Mouse (Mus musculus) adrenal gland, postnatal 14 days (tissue): ENCODE data around the gene Batf2. TPM values are rescaled to one million over a fixed set of nuclear protein-coding genes. Genes with fewer than 3 reads are reported as not detected.
"Not testable (repeated sequence)": the region's sequence is repeated elsewhere in the genome, so short reads cannot be mapped to it uniquely, and the experiment has no call there.

ENCODE experiments used
- DNase-seq: peaks from one replicate; pipeline ENCODE4 v3.0.0; 2021; ENCODE audit warnings: mixed read lengths
- total RNA-seq: library from RNA; stranded (reverse); gene quantifications from 2 replicates; pipeline ENCODE4 v1.2.3, GENCODE M21; 2021

The Batf2 gene
- total RNA-seq, 1 experiment from 2014 or later, result 0.52 TPM

DNA sequence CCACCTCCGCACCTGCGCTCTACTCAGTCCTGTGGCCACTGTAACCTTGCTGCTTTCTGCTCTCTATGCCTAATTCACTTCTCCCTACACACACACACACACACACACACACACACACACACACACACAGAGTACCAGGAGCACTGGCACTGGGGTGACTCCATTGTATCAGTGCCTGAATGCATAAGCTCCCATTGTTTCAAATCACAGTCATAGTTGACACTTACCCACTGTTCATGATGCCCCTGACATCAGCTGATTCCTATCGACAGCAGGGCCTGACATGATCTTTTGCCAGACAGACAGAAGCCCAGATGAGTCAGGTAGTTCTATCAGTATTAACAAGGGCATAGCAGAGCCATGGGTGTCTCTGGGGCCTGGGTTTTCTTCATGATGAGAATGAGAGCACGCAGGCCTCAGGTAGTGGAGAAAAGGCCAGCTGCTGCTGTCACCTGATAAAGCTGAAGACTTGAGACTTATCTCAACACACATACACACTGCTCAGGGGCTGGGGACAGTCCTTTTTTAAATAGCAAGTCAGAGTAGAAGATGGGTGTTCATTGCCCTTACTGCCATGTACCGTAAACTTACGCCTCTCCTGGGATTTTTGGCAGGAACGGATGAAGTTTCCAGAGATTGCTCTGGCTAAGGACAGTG is 8.5 kb upstream of the Batf2 start:
- DNase-seq, result no peak

DNA sequence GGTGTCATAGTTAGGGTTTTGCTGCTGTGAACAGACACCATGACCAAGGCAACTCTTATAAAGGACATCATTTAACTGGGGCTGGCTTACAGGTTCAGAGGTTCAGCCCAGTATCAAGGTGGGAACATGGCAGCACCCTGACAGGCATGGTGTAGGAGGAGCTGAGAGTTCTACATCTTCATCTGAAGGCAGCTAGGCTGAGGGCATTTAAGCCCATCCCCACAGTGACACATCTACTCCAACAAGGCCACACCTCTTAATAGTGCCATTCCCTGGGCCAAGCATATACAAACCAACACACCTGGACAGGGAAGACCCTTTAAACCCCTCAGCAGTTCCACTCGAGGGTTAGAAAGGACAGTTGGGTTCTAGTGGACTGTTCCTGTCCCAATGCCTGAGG is 7.6 kb upstream of the Batf2 start:
- not testable (repeated sequence) for DNase-seq

DNA sequence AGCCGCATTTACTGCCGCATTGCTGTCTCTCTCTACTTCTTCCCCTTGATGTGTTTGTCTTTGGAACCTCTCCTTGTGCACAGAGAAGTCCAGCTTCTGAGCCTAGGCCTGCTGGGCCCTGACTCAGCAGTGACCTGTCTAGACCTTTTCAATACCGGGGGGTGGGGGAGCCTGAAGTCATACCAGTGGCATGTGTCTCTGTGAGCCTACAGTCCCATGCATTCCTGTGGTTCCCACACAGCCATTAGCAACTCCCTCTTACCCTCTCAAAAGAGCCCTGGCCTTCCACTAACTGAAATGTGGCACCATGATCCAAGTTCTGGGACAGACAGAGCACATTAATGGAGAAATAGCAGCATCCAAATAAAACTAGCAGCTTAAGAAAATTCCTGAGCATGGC is 4.4 kb upstream of the Batf2 start:
- DNase-seq, result no peak

DNA sequence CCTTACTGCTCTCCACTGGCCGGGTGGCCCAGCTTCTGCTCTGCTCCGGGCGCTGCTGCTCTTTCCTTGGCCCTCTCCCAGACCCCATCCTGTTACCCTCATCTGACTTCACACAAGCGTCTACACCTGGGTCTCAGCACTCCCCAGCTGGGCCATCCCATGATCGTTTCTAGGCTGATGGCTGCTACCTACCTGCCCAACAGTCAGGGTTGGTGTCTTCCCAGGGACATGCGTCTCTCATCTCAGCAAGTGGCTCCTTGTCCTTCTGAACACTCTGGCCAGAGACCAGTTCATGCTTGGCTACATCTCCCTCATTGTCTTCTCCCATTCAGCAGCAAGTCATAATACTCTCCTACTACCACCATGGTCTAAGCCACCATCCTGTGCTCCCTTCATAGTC is 1.1 kb upstream of the Batf2 start:
- no peak for DNase-seq

DNA sequence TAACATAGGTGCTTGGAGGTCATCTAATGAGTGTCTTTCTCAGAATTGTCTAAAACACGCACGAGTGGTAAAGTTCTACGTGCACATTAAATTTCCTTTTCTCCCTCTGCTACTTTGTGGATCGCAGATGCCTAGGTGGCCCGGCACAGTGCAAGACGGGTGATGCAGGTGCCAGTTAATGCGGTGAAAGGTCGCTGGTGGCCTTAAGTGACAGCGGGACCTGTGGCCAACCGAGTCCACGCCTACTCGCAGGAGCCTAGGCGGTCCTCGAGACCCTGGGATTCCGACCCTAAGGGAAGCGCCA is 457 bp upstream of the Batf2 start:
- DNase-seq, result no peak

DNA sequence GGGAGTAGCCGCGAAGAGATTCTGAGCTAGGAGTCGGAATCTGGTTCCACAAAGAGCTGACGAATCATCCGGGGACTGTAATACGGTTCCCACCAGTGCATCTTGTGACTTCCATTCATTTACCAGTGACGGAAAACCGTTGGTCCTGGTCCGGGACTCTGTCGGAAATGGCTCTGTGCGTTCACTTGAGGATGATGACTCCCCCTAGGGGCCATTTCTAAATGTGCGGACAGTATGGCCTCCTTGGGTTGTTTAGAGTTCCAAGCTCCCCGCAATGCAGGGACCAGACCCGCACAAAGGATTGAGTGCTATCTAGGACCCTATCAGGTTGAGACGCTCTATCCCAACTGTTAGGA is 589 bp downstream of the Batf2 start, which contains the start of gene Arl2:
Gene Arl2, minus strand, starts transcription at position 155 of the 356 bp plus-strand sequence.
- DNase-seq, result peak; percentile 87

DNA sequence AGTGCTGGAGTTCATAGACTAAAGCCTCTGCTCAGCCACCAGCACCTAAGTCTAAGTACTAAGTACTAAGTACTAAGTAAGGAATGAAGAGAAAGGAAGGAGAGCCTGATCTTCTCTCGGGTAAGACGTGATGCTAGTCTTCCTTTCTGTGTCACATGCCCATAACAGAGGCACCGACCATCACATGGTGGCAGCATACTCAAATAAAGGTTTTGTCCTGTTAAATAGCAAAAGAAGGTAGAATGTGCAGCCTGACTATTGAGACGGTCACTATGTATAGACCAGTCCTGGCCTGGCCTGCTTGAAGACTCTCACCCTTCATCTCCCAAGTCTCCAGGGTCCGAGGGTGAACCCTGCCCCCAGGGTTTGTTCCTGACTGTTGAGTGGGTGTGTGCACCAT is 4.1 kb downstream of the Batf2 start:
- DNase-seq, result no peak

DNA sequence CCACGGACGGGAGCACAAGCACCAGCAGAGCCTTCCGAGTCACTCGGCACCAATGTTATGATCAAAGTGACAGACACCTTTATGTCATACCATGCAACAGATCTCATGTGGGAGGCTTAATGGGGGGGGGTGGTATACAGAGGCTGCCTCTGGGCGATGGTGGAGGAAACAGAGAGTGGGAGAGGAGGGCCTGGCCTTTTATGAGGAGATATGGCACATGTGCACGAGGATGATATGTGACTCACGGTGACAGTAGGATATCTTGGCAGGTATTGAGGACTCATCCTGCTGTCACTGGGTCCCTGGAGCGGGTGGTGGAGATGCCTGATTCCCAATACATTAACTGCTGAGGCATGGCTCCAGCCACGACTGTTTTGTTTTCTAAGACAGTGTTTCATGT is 14.4 kb downstream of the Batf2 start:
- no peak for DNase-seq

DNA sequence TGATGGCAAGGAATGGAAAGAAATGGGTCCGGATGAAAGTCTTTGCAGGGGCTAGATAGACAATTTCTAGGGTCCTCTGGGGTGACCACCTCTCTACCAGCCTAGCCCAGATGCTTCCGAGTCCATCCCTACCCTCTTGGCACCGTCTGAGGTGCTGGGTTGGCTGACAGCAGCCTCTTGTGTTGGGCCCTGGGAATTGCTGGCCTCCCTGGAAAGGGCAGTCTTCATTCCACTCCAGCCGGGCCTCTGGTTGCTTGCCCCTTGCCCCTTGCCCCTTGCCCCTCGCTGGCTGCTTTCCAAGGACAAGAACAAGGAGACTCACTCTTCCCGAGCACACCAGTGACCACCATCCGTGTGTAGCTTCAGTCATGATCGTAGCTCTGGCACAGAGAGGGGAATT is 15.6 kb downstream of the Batf2 start:
- DNase-seq, result peak; percentile 58

DNA sequence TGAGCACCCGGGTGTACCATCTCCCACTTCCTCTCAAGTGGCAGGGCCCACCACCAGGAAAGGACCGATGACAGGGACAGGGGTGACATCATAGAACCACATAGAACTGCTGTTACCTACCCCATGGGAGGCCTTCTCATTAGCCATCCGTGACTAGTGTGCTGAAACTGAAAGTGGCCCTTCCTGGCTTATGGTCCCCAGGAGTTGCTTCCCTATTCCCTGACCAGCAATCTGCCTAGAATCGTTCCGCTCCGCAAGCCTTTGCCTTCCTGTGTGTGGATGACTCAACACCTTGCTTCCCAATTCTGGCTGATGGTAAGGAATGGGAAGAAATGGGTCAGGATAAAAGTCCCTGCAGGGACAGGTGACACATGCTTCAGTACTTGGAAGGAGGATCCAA is 16.4 kb downstream of the Batf2 start:
- DNase-seq, result no peak

DNA sequence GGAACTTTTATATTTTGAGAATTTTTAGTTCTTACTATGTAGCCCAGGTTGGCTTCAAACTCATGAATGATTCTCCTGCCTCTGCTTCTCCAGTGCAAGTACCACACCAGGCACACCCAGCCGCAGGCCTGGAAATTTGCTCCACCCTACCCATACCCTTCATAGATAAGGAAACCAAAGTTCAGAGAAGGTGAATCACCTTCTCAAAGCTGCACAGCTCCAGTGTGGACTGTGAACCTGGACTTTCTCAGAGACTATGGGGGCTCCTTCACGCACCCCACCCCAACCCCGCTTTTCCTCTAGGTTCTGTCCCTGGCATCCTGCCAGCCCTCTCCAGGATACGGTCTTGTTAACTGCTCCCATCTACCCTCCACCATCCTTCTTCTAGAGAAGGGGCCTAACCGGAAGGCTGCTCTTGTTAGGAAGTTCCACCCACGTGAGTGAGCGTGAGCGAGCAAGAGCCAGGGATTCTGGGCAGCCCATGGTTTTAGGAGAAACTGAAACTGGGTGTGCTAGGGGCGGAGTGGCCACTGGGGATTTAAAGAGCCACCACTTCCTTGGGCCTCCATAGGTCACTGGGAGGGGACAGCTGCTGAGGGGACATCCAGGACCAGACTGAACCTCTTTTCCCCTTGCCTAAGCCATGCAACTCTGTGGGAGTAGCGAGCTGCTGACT is 23.2 kb downstream of the Batf2 start:
- DNase-seq, result peak; percentile 51

DNA sequence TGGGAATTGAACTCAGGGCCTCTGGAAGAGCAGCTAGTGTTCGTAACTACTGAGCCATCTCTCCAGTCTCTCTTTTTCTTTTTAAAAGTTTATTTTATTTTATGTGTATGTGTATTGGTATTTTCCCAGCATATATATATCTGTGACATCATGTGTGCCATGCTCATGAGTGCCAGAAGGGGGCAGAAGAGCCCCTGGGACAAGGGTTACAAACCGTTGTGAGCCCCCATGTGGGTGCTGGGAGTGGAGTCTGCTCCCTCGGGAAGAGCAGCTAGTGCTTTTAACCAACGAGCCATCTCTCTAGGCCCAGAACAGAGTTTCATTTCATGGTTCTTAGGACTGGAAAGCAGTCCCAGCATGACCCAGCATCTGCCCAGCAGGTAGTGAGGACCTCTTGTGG is 26.0 kb downstream of the Batf2 start:
- no peak for DNase-seq

DNA sequence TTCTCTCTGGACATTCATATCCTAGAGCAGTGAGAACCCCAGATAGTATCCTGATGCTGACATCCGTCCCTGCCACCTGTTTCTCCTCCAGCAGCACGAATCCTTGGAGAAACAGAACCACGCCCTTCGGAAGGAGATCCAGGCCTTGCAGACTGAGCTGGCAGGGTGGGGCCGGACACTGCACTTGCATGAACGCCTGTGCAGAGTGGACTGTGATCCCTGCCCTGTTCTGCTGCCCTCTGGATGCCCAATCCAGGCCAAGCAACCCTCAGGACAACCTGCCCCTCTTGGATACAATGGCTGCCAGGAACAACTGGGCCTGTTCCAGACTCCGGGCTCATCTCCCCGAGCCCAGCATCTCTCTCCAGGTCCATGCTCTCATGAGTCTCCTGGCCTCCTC is 30.4 kb downstream of the Batf2 start:
- no peak for DNase-seq

DNA sequence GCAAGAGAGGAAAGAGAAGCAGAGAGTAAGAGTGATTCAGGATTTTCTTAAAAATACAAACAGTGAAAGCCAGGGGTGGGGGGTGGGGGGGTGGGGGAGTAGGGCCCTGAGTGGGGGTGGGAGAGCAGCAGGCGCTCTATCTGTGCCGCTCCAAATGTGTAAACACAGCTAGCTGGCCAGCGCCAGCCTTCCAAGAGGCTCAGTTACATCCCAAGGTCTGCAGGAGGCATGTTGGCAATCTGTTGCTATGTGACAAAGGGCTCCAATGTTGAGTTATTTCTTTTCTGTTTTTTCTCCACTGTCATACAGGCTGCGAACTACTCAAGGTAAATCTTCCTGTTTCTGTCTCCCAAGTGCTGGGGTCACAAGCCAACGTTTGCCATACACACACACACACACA is 34.0 kb downstream of the Batf2 start:
- peak; percentile 68 for DNase-seq

DNA sequence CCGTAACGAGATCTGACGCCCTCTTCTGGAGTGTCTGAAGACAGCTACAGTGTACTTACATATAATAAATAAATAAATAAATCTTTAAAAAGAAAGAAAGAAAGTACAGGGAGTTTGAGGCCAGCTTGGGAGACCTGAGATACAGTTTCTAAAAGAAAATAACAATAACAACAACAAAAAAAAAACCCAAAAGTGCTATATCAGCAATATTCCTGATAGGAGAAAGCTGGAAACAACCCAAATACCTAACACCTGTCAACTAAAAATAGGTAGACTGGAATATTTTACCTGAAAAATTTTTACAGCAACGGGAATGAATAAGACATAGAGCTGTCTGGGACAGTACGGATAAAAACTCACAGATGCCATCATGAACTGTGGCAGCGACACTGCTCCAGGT is 38.0 kb downstream of the Batf2 start:
- DNase-seq, result no peak

DNA sequence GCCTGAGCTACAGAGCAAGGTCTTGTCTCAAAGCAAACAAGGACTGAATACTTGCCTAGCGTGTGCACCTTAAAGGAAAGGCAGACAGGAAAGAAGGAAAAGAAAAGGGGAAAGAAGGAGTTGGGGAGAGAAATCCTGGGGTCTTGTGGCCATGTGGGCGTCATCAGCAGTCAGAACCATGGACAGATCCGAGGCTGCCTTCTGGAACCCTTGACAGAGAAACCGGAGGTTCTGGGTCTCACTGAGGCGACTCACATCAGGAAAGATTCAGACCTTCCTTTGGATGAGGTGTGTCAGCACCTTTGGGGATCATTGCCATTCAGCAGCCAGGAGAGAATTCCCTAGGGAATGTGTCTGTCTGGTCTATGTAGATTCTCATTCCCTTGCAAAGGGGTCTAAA is 40.8 kb downstream of the Batf2 start:
- peak; percentile 32 for DNase-seq

DNA sequence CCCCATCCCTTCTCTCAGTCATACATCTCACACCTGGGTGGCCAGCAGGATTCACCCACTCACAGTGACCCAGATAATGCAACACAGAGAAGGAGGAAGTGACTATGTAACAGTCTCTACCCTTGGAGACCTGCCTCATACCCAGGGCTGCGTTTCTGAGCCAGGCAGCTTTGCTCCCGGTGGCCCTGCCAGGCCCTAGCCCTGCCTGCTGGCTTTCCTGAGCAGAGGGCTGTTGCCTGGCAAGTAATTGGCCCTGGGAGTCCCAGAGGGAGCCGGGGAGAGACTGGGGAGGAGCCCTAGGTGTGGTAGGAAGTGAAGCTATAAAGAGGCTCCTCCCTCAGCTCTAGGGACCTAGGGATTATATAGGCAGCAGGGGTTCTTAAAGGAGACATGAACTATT is 41.8 kb downstream of the Batf2 start:
- DNase-seq, result peak; percentile 76

DNA sequence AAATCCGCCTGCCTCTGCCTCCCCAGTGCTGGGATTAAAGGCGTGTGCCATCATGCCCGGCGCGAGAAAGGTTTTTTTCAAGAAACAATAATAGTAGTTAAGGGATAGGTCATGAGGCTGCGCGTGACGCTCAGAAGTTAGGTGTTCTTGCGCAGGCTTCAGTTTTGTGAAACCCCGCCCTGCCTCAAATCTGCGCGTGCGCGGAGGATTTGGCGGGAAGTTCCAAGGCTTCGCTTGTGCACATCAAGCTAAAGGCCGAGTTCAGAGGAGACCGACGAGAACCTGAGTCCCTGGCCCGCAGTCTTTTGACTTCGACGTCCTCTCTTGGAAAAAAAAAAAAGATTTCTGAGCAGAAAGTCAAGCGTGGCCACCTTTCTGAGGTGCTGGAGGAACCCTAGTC is 43.3 kb downstream of the Batf2 start, which contains the start of gene Majin:
Gene Majin, plus strand, starts transcription at position 258 of the 400 bp plus-strand sequence.
- DNase-seq, result no peak

DNA sequence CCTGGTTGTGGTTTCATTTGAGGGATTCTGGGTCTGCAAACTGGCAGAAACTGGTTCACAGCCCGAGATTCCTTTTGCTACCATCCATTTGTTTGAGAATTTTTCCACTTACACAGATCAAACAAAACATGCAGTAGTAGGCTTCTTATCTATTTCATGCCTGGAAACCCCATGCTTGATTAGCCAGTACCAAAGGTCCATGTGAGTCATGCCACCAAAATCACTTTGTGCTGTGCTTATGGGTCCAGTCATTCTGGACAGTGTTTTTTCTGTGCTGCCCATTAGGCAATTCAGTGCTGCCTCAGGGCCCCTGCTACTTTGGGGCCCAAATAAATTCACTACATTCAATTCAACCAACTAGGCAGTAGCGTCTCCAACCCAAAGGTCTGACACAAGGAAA is 63.5 kb downstream of the Batf2 start:
- DNase-seq, result no peak

DNA sequence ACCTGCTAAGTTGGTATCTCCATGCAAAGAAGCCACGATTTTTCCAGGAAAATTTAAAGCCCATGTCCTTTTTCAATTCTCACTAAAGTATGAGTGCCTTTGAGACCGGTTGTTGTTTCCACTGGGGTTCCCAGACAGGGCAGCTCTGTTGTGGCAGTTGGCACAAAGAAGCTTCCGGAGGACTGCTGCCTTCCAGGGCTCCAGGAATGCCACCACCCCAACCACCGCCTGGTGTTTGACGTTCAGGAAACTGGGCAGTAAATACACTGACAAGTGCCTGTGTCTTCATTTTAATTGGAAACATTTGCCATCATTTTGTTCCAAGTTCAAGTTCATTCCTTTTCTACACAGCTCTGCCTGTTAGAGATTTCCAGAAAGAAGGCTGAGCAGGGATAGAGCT is 65.9 kb downstream of the Batf2 start:
- DNase-seq, result no peak

DNA sequence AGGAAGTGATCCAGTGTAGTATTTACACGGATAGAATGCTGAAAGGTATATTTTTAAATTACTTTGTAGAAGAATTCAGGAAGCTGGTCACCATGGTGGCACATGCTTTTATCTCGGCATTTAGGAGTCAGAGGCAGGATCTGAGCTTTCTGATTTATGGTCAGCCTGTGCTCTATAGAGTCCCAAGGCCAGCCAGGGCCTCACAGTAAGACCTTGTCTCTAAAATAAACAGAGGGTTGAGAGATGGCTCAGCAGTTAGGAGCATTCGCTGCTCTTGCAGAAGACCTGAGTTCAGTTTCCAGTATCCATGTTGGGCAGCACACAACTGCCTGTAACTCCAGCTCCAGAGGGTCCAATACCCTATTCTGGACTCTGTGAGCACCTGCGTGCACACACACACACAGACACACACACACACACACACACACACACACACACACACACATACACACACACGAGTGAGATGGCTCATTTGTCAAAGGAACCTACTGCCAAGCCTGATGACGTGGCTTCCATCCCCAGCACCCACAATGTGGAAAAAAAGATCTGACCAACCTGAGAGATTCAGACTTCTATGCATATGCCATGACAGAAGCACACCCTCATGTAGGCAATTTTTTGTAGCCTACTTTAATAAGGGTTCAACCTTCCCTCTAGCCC is 75.4 kb downstream of the Batf2 start:
- peak; percentile 54 for DNase-seq

DNA sequence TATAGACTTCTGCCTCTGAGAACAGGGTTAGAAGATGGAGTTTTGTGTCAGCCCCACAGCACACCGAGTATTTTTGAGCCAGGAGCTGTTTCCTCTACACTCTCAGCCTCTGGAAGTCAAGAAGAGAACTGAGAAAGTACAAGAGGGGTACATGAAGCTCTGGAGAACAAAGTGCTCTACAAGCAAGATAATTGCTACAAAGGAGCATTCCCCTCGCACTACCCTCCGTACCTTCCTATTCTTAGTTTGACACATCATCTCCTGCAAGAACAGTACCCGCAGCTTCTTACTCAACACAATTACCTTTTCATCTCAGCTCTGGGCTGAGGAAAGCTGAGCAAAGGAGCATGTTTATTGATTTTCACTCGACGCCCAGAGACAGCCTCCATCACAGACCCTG is 77.8 kb downstream of the Batf2 start:
- no peak for DNase-seq
